Mouse (Mus musculus) bone marrow, adult 2 months (tissue): ENCODE measurements around the gene Fyco1. TPM values are rescaled to one million over a fixed set of nuclear protein-coding genes. Genes with fewer than 3 reads are reported as not detected.

Experiments
- H3K27ac ChIP-seq: fragments of 200-500 bp; 2 replicates; pipeline ENCODE4 v1.5.1; 2012; ENCODE audit warnings: low read depth, mild to moderate bottlenecking, control low read depth, inconsistent platforms, low read length; ENCODE audit not compliant: control insufficient read depth, poor library complexity, insufficient read depth
- H3K4me1 ChIP-seq: fragments of 200-500 bp; 2 replicates; pipeline ENCODE4 v1.6.1; 2011; ENCODE audit warnings: low read length; ENCODE audit not compliant: control insufficient read depth, insufficient read depth
- H3K4me3 ChIP-seq: fragments of 200-500 bp; replicated peaks from 2 replicates; pipeline ENCODE3; 2011; ENCODE audit warnings: mild to moderate bottlenecking, low read depth, low read length, control low read depth; ENCODE audit not compliant: control insufficient read depth
- CTCF ChIP-seq: fragments of 200-500 bp; IDR thresholded peaks from 2 replicates; pipeline ENCODE4 v1.5.1; 2011; ENCODE audit warnings: low read length, control low read depth; ENCODE audit not compliant: control insufficient read depth, insufficient read depth
- POLR2A ChIP-seq: fragments of 200-500 bp; IDR thresholded peaks from 2 replicates; pipeline ENCODE4 v1.6.1; 2011; ENCODE audit warnings: low read depth, mild to moderate bottlenecking, control low read depth, low read length, borderline replicate concordance; ENCODE audit not compliant: control insufficient read depth
- WGBS: fragments of 180-500 bp; shearing (Covaris S2); methylation state at CpG from one replicate; pipeline ENCODE4 v1.1.7; 2018; 5-methylcytosine and 5-hydroxymethylcytosine counted together
- polyA plus RNA-seq: library from polyadenylated mRNA; stranded (reverse); fragments of >200 nt; gene quantifications from 2 replicates; pipeline ENCODE4 v1.2.4, GENCODE M21; 2011; ENCODE audit warnings: low replicate concordance; ENCODE audit not compliant: missing spikeins, insufficient read depth, insufficient read length

The Fyco1 gene
- polyA plus RNA-seq, 1 experiment = 12.2 TPM

DNA sequence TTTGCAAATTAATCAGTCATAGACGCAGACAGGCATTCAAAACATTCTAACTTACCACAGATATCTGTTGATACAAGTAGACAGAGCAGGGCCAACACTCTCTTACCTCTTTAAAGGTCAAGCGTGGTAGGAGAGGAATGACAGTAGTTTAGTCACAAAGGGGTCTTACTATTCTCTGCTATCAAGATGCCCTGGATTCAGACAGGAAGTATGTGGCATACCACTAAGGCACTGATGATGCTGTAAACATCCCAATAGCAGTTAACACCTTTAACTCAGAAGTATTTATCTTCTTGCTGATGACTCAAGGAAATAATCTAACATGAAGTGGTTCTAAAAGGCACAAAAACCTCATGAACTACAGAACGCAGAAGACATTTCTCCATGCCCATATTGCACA lies 15.8 kb downstream of the Fyco1 start:
- WGBS = 84% methylated on average over 3 of the region's 3 CpGs
- no peaks in the 10 kb centered on the region for H3K4me1 ChIP-seq
- no peak overlapping the region for H3K27ac ChIP-seq
- H3K4me3 ChIP-seq = no peak overlapping the region
- TF ChIP-seq POLR2A (no peak), CTCF (no peak)

DNA sequence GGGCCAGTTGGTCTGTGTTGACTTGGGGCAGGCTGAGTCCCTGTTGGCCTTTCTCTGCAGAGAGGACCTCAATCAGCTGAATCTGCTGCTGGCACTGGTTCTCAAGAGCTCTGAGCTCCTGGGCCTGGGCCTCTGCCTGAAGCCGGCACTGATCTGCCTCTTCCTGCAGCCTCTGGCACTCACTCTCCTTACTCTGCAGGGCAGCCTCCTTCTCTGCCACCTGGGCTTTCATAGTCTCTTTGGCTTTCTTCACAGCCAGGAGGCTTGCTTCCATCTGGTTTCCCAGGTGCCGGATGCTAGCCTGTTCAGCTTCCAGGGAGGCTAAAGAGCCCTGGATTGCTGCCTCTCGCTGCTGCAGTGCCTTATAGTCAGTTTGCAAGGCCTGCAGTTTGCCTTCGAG lies 22.8 kb downstream of the Fyco1 start:
- H3K4me3 ChIP-seq = no peak overlapping the region
- WGBS = 84% methylated on average over 4 of the region's 4 CpGs
- H3K27ac ChIP-seq = no peak overlapping the region
- no peak for TF ChIP-seq POLR2A
- no peak for TF ChIP-seq CTCF
- H3K4me1 ChIP-seq = no peaks in the 10 kb centered on the region

DNA sequence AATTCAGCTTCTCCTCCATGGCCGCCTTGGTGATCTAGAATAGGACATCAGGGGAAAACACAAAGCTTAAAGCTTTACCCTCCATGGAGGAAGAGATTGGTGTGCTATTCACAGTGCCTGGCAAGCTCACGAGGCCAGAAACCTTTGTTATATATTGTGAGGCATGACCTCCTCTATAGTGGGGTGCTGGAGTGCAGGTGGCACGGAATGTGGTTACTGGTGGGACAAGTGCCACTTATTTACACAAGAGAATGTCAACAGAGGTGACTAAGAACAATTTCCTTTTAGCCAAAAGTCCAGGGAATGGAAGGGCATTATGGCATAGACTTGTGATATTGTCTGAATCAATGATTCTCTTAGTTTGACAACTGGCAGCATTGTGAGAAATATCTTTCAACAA lies 25.1 kb downstream of the Fyco1 start:
- 82% methylated on average over 3 of the region's 3 CpGs for WGBS
- no peak overlapping the region for H3K4me3 ChIP-seq
- TF ChIP-seq CTCF (no peak), POLR2A (no peak)
- no peaks in the 10 kb centered on the region for H3K4me1 ChIP-seq
- no peak overlapping the region for H3K27ac ChIP-seq

DNA sequence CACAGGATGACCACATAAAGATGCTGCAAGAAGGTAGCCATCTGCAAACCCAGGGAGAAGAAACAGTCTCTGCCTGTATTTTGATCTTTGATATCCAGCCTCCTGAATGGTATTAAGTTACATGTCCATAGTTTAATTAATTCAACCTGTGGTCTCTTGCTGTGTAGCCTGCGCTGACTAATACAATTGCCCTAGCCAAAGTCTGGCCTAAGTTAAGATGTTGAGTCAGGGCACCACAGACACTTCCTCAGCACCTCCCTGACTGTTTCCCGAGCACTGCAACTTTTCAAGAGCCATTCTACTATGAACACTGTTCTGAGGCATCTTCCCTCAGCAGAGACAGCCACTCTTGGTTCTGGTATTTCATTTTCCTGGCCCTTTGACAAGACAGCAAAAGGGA lies 33.1 kb downstream of the Fyco1 start:
- Histone ChIP-seq H3K27ac (no peak overlapping the region), H3K4me3 (no peak overlapping the region), H3K4me1 (no peaks in the 10 kb centered on the region)
- TF ChIP-seq POLR2A (no peak), CTCF (no peak)
- WGBS = 80% methylated on average over 2 of the region's 2 CpGs

DNA sequence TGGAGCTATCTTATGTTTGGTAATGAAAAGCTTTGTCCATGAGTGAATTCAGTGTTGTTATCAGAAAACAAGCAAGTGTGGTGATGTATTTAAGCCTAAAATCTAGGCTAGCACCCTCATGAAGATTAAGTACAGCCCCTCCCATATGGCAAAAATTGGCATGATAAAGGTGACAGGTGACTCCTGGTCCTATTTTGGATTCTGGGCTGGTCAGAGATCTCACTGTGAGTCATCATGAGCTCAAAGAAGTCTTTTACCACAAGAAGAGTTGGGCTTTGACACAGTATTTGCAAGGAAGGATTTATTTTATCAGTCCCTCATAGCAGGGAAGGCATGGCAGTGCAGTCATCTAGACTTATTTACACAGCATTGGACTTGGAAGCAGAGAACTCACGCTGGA lies 35.7 kb downstream of the Fyco1 start:
- WGBS = 83% methylated on average over 1 of the region's 1 CpGs
- no peak for TF ChIP-seq POLR2A
- TF ChIP-seq CTCF = no peak
- Histone ChIP-seq H3K4me1 (no peaks in the 10 kb centered on the region), H3K4me3 (no peak overlapping the region), H3K27ac (no peak overlapping the region)

DNA sequence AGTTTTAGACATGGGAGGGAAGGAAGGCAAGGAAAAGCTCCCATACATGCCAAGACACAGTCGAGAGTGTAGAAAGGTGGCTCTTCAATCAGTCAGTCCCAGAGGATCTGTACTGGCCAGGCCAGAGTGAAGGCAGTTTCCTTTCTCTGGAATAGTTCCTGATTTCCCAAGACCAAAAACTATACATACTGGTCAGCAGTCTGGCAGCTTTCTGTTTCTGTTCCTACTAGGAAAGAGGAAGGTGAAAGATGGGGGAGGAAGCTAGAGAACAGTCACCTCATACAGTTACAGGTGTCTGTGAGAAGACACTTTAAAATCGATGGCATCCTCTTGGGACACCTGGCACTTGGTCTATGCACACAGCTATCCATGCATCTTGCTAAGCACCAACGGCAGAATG lies 36.3 kb downstream of the Fyco1 start:
- WGBS = 70% methylated on average over 3 of the region's 3 CpGs
- Histone ChIP-seq H3K27ac (no peak overlapping the region), H3K4me3 (no peak overlapping the region), H3K4me1 (no peaks in the 10 kb centered on the region)
- no peak for TF ChIP-seq POLR2A
- no peak for TF ChIP-seq CTCF

DNA sequence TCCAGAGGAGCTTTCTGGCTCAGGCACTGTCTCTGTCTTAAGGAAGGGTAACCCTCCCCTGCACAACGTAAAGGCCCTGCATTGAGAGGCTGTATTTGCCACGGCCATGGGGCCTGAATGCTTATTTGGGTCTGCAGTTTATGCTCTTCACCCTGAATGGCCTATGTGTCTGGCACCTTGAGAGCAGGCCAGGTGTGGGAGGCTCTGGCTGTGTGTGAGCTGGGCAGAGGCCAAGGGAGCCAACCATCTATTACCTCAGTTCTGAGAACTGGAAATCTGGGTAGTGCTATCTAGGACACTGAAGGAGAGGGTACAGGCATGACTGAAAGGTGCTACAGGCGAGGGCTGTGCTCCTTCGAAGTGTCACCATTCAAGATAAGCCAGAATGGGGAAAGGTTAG lies 36.9 kb downstream of the Fyco1 start:
- TF ChIP-seq POLR2A (no peak), CTCF (no peak)
- Histone ChIP-seq H3K4me3 (no peak overlapping the region), H3K4me1 (no peaks in the 10 kb centered on the region), H3K27ac (no peak overlapping the region)
- WGBS = 75% methylated on average over 4 of the region's 4 CpGs

DNA sequence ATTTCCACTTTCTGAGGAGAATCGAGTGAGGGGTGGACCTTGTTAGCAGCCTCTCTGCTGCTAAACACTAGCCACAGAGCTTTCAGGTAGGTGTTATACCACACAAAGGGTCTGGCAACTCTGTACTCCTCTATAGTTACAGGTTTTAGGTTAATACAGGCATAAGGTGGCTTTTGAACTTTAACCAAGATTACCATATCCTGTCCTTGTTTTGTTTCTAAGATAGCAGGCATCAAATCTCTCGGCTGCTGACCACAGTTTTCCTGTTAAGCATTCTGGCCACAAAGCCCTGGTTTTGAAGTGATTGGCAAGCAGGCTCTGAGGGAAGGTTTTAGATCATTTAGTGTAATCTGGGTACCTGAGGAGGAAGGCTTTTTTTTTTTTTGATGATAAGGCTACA lies 37.4 kb downstream of the Fyco1 start:
- Histone ChIP-seq H3K4me1 (no peaks in the 10 kb centered on the region), H3K27ac (no peak overlapping the region), H3K4me3 (no peak overlapping the region)
- TF ChIP-seq CTCF (no peak), POLR2A (no peak)
- 37% methylated on average over 2 of the region's 2 CpGs for WGBS

DNA sequence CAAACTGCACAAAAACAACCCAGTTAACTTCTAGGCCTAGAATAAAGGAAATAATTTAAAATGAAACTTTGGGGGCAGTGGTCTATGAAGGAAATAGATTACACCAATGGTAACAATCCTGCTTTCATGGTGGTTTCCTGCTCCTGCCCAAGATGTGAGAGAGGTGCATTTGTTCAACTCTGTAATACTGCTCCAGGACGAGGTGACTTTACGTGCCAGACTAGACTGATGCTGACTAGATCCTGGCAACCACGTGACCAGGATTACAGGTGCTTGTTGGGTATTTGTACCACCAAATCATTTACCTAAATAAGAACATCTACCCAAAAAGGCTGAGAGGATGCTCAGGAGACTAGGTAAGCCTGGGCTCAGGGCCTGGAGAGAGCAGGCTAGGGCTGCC lies 39.9 kb downstream of the Fyco1 start:
- Histone ChIP-seq H3K27ac (no peak overlapping the region), H3K4me1 (no peaks in the 10 kb centered on the region)
- 44% methylated on average over 3 of the region's 3 CpGs for WGBS

More for the DNA sequence above, 39.9 kb downstream of the Fyco1 start:
- TF ChIP-seq CTCF (no peak), POLR2A (no peak)
- no peak overlapping the region for H3K4me3 ChIP-seq
